Mouse (Mus musculus): ENCODE results near the gene Nudt9. TPM values are rescaled to one million over a fixed set of nuclear protein-coding genes. Genes with fewer than 3 reads are reported as not detected.

Gene Nudt9
- polyA plus RNA-seq (2012; rRNA removed): 52.5 and 63.1 TPM in 2 replicates

DNA sequence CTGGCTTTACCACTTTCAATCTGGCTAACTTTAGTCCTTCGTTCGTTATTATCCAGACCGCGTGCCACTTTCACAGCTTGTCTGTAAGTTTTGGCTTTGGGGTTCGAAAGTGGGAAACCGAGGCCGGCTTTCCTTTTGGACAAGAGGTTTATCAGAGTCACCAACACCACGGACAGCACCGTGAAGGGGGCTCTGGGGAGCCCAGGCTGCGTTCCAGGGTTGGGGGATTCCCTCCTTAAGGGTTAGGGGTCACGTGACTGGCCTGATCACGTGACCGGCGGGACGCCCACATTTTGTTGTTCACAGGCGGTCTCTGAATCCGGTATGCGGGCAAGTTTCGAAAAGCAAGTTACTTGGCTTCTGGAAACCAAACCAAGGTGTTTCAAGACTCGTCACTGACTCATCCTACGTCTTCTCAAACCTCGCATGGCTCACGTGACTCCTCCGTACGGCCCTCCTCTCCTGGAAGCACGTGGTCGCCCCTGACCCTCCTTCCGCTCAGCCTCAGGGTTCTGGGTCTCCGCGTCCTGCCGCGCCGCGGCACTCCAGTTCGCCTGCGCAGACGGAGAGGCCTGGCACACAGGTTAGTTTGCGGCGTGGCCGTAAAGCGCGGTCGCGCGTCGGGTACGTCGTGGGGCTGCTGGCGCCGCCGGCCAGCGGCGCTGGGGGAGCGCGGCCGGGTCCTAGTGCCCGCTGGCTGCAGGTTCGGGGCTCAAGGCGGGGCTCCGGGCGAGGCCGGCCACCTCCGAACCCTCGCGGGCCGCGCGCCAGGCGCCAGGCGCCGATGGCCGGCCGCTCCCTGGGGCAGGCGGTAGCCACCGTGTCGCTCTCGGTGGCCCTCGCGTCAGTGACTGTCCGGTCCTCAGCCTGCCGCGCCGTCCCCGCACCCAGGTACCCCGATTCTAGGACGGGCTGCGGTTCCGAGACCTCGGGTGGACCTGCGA, at the start of gene Nudt9:
Gene Nudt9 (plus strand): TSS at position 51 of the 944 bp plus-strand sequence.

DNA sequence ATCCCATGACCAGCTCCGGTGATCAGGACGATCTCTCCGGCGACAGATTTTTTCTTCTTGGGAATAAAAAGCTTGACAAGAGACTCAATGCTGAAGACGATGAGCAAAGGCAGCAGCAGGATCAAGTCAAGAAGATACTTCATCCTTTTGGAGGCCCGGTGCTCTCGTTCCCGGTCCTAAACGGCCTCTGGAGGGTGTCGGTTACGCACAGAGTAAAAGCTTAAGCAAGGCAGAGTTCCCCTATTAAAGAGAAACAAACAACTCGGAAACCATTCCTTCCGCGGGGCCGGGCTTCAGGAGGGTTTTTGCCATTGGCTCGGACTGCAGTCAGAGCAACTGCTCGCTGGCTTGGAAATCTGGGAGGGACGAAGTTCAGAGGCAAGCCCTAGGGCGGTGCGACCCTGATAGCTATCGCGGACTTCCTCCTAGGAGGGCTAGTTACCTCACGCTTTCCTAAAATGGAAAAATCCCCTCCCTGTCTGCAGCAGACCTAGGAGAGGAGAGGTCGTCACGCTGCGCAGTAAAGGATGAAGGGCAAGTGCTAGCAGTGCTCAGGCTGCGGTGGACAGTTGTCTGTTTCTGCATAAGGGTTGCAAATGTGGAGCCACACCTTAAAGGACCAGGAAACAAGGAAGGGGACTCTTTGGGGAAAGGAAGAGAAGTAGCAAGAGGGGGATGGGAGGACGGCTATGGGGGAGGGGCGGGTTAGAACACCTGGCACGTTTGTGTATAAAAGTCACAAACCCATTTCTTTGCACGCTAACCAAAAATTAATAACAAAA, 24.3 kb upstream of the Nudt9 start, which contains the start of gene Hsd17b11:
Gene Hsd17b11 (minus strand): TSS at position 323 of the 782 bp plus-strand sequence.

DNA sequence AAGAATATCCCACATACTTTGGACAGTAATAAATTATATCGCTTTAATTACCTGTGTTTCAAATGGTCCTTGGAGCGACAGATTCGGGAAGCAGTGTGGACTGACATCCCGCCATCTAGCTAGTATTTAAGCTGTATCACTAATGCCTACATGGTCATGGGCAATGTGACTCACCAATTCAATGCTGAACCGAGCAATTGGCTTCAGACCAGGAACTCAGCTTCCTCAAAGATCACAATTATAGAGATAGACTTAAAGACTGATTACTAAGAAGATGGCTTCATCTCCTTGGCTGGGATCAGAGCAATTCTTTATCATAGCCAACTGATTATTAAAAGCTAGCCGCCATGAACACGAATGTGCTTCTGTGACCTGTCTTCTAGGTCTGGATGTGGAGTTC, 31.4 kb downstream of the Nudt9 start, which contains the start of gene Gm17660:
Gene Gm17660 (minus strand): TSS at position 101 of the 400 bp plus-strand sequence.

DNA sequence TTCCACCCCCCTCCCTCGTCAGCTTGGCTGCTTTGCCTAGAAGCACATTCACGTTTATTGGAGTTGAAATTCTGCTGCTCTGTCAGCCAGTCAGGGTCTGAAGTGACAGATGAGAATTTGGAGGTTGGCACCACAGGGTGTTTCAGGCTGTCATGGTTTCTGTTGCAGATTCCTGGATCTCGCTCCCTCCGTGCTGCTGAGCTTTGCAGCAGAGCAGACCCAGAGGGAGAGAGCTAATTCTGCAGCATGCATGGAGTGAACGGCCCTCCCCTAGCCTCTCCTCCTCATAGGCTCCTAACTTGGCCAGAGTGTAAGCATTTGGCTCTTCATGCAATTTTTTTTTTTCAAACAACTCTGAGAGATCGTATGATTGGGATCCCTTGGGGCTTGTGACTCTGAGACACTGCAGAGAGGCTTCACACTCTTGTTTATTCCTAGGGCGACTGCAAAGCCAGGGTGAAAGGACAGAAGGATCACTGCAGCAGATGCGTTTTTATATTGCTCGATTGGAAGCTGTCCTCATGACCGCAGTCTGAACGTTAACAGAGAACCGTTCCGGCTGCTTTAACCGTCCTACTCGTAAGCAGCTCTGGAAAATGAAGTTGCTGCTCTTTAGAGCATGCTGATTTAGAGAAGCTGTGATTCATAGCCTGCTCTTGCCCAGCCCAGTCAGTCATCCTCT, 67.5 kb downstream of the Nudt9 start, which contains the start of gene Sparcl1:
Gene Sparcl1 (minus strand): TSS at position 243 of the 682 bp plus-strand sequence.

Other genes starting within 250 kb of the Nudt9 start
- 2.5 and 2.7 TPM in 2 replicates for gene Klhl8, start 135.0 kb upstream of the Nudt9 start, polyA plus RNA-seq (2012; rRNA removed)
- 2.1 and 10.7 TPM in 2 replicates for gene Hsd17b13, start 68.9 kb upstream of the Nudt9 start, polyA plus RNA-seq (2012; rRNA removed)
- gene Hsd17b11, start 24.4 kb upstream of the Nudt9 start, polyA plus RNA-seq (2012; rRNA removed): 36.7 and 42.5 TPM in 2 replicates
- gene Gm17660, start 31.3 kb downstream of the Nudt9 start, polyA plus RNA-seq (2012; rRNA removed): not detected in 2 replicates
- 103 and 110 TPM in 2 replicates for gene Sparcl1, start 67.4 kb downstream of the Nudt9 start, polyA plus RNA-seq (2012; rRNA removed)
- gene Dspp, start 124.4 kb downstream of the Nudt9 start, polyA plus RNA-seq (2012; rRNA removed): 0.08 TPM in 1 of 2 replicates, not detected in the other
- gene Dmp1, start 156.3 kb downstream of the Nudt9 start, polyA plus RNA-seq (2012; rRNA removed): 0.05 and 0.35 TPM in 2 replicates